Mouse (Mus musculus) thymus, adult 18-20 months (tissue): Measurements from ENCODE around the gene Chga.

Source experiments
- DNase-seq, 2 experiments: peaks; one replicate each; pipeline ENCODE4 v3.0.0; 2022; ENCODE audit warnings: mixed read lengths in 2 of 2

Gene Chga

GRCm38 (mm10) chr12:102554721-102555516 lies at the start of gene Chga:
TSS of gene Chga (plus strand) at chr12:102554969.
- no peak for DNase-seq

GRCm38 (mm10) chr12:102505131-102505713 lies 49.5 kb upstream of the Chga start:
- DNase-seq, result no peak

GRCm38 (mm10) chr12:102505949-102506348 lies 48.8 kb upstream of the Chga start:
- no peak for DNase-seq

- DNase-seq, result no peak
These were observed 43.4 kb upstream of the Chga start for GRCm38 (mm10) chr12:102511363-102511762.

- DNase-seq, result no peak
These were observed 40.6 kb upstream of the Chga start for GRCm38 (mm10) chr12:102514151-102514550.

- no peak for DNase-seq
These were observed 40.0 kb upstream of the Chga start for GRCm38 (mm10) chr12:102514751-102515150.

- no peak for DNase-seq
These were observed 38.6 kb upstream of the Chga start for GRCm38 (mm10) chr12:102516151-102516550.

GRCm38 (mm10) chr12:102517647-102518046 lies 37.1 kb upstream of the Chga start:
- no peak for DNase-seq

GRCm38 (mm10) chr12:102519929-102520720 lies 34.6 kb upstream of the Chga start:
- no peak for DNase-seq

- no peak for DNase-seq
These were observed 32.9 kb upstream of the Chga start for GRCm38 (mm10) chr12:102521777-102522319.

- DNase-seq, result no peak
These were observed 30.6 kb upstream of the Chga start for GRCm38 (mm10) chr12:102524216-102524615.

GRCm38 (mm10) chr12:102524760-102525159 lies 30.0 kb upstream of the Chga start:
- no peak for DNase-seq

- DNase-seq, result no peak
These were observed 26.8 kb upstream of the Chga start for GRCm38 (mm10) chr12:102527989-102528388.

GRCm38 (mm10) chr12:102535796-102536195 lies 19.0 kb upstream of the Chga start:
- no peak for DNase-seq

GRCm38 (mm10) chr12:102540278-102540677 lies 14.5 kb upstream of the Chga start:
- no peak for DNase-seq

GRCm38 (mm10) chr12:102541168-102541567 lies 13.6 kb upstream of the Chga start:
- DNase-seq, result no peak

GRCm38 (mm10) chr12:102545122-102545521 lies 9.6 kb upstream of the Chga start:
- no peak for DNase-seq

GRCm38 (mm10) chr12:102550529-102550928 lies 4.2 kb upstream of the Chga start:
- DNase-seq, result peak in 1 of 2 experiments; percentile 13

GRCm38 (mm10) chr12:102551186-102551585 lies 3.6 kb upstream of the Chga start:
- DNase-seq, result no peak

GRCm38 (mm10) chr12:102552001-102552400 lies 2.8 kb upstream of the Chga start:
- no peak for DNase-seq

- no peak for DNase-seq
These were observed 979 bp upstream of the Chga start for GRCm38 (mm10) chr12:102553705-102554275.

GRCm38 (mm10) chr12:102555850-102556249 lies 1.1 kb downstream of the Chga start:
- no peak for DNase-seq

- no peak for DNase-seq
These were observed 2.6 kb downstream of the Chga start for GRCm38 (mm10) chr12:102557372-102557771.
